Mouse (Mus musculus) T-helper 2 cell (primary cell): Measurements from ENCODE around the gene Aarsd1.
"Not testable (repeated sequence)": the region's sequence is repeated elsewhere in the genome, so short reads cannot be mapped to it uniquely, and the experiment has no call there.

Source experiments
- in situ Hi-C: fragments of 300-600 bp; cut with MboI, MseI; formaldehyde crosslinking; loops from one replicate; pipeline ENCODE4 v1.15.1; 2025; ENCODE audit warnings: high pct_unique_total_duplicates

Gene Aarsd1

GRCm38 (mm10) chr11:101378926-101379325 is 38.5 kb downstream of the Aarsd1 start:
- in situ Hi-C loops, result no loop called here

- in situ Hi-C loops, result not testable (repeated sequence)
Measured at GRCm38 (mm10) chr11:101378196-101378595, 39.2 kb downstream of the Aarsd1 start.

- in situ Hi-C loops, result no loop called here
Measured at GRCm38 (mm10) chr11:101374421-101374938, 42.9 kb downstream of the Aarsd1 start.

- in situ Hi-C loops, result no loop called here
Measured at GRCm38 (mm10) chr11:101370141-101370540, 47.3 kb downstream of the Aarsd1 start.

GRCm38 (mm10) chr11:101367326-101367935 is 50.0 kb downstream of the Aarsd1 start, which contains the start of gene G6pc:
G6pc (plus strand) TSS chr11:101367561.
- in situ Hi-C loops, result no loop called here

- in situ Hi-C loops, result no loop called here
Measured at GRCm38 (mm10) chr11:101364531-101364931, 52.9 kb downstream of the Aarsd1 start.

- in situ Hi-C loops, result no loop called here
Measured at GRCm38 (mm10) chr11:101360651-101361113, 56.7 kb downstream of the Aarsd1 start.

- in situ Hi-C loops, result no loop called here
Measured at GRCm38 (mm10) chr11:101359776-101360175, 57.6 kb downstream of the Aarsd1 start.

GRCm38 (mm10) chr11:101357505-101358182 is 59.8 kb downstream of the Aarsd1 start:
- in situ Hi-C loops, result no loop called here
